Mouse (Mus musculus) heart, embryonic 16.5 days (tissue): ENCODE measurements around the gene Icam5. TPM values are rescaled to one million over a fixed set of nuclear protein-coding genes. Genes with fewer than 3 reads are reported as not detected.

Experiments
- ATAC-seq: fragments of 200-750 bp; cut with Nextera tagmentation; replicated peaks from 2 replicates; pipeline ENCODE4 v1.8.0; 2017; ENCODE audit warnings: moderate number of reproducible peaks; ENCODE audit not compliant: insufficient read depth, low FRiP score; ENCODE audit errors: extremely low read depth
- H3K27ac ChIP-seq: fragments of 300-500 bp; sonication (generic); 2 replicates; pipeline ENCODE4 v1.5.1; 2014; ENCODE audit warnings: mild to moderate bottlenecking, low read length, control low read depth, moderate library complexity
- H3K27me3 ChIP-seq: fragments of 300-500 bp; sonication (generic); 2 replicates; pipeline ENCODE4 v1.6.1; 2014; ENCODE audit warnings: low read length, mixed read lengths; ENCODE audit not compliant: control insufficient read depth, insufficient read depth
- H3K36me3 ChIP-seq: fragments of 300-500 bp; sonication (generic); 2 replicates; pipeline ENCODE4 v1.6.1; 2014; ENCODE audit not compliant: control insufficient read depth, insufficient read depth
- H3K4me1 ChIP-seq: fragments of 300-500 bp; sonication (generic); 2 replicates; pipeline ENCODE4 v1.6.1; 2014; ENCODE audit warnings: low read length, mixed read lengths; ENCODE audit not compliant: control insufficient read depth, insufficient read depth
- H3K4me2 ChIP-seq: fragments of 300-500 bp; sonication (generic); 2 replicates; pipeline ENCODE4 v1.6.1; 2014; ENCODE audit warnings: low read depth, mild to moderate bottlenecking, control low read depth, low read length
- H3K4me3 ChIP-seq: fragments of 300-500 bp; sonication (generic); 2 replicates; pipeline ENCODE4 v1.5.1; 2014; ENCODE audit warnings: mild to moderate bottlenecking, control low read depth, low read length
- H3K9ac ChIP-seq: fragments of 300-500 bp; sonication (generic); 2 replicates; pipeline ENCODE4 v1.6.1; 2014; ENCODE audit warnings: low read length, control low read depth
- H3K9me3 ChIP-seq: fragments of 300-500 bp; sonication (generic); replicated peaks from 2 replicates; pipeline ENCODE4 v1.6.1; 2016; ENCODE audit warnings: low read length; ENCODE audit not compliant: control insufficient read depth
- WGBS: fragments of 180-500 bp; shearing (Covaris S2); extraction: QIAGEN DNeasy Blood & Tissue Kit; methylation state at CpG from one replicate; pipeline ENCODE4 v1.1.7; 2014; 5-methylcytosine and 5-hydroxymethylcytosine counted together
- polyA plus RNA-seq: library from polyadenylated mRNA; unstranded; fragments of >200 nt; fragmentation: Nextera tagmentation; extraction: Ambion mirVana; gene quantifications from 2 replicates; pipeline ENCODE4 v1.2.1, GENCODE M21; 2015

Gene Icam5
- polyA plus RNA-seq, 1 experiment from 2014 or later, result 0.08 TPM

GRCm38 (mm10) chr9:21030055-21030600, 1.7 kb upstream of the Icam5 start:
- Histone ChIP-seq H3K27ac (no peak overlapping the region), H3K4me2 (peak overlapping the region; percentile 95), H3K27me3 (peaks cover 33% of the 10 kb centered on the region), H3K4me1 (peaks cover 42% of the 10 kb centered on the region), H3K4me3 (peak overlapping the region; percentile 62), H3K9ac (peak overlapping the region; percentile 67; the same call in 1 of the 2 replicates), H3K9me3 (no peaks in the 10 kb centered on the region), H3K36me3 (no peaks in the 10 kb centered on the region)
- no peak for ATAC-seq
- WGBS, result 20% methylated on average over 22 of the region's 22 CpGs

GRCm38 (mm10) chr9:21030781-21031250, 1.1 kb upstream of the Icam5 start:
- peaks cover 40% of the 10 kb centered on the region for H3K27me3 ChIP-seq
- WGBS, result 0% methylated on average over 13 of the region's 13 CpGs

GRCm38 (mm10) chr9:21031251-21031895, 500 bp upstream of the Icam5 start:
- Histone ChIP-seq H3K36me3 (no peaks in the 10 kb centered on the region), H3K4me1 (peaks cover 42% of the 10 kb centered on the region), H3K4me3 (peak overlapping the region; percentile 62), H3K27ac (0 out of 2 replicates have a peak overlapping the region, but pooled peaks have one; percentile 43), H3K4me2 (peak overlapping the region; percentile 95), H3K27me3 (peaks cover 45% of the 10 kb centered on the region), H3K9ac (peak overlapping the region; percentile 53), H3K9me3 (no peaks in the 10 kb centered on the region)
- peak; percentile 33; the same call in 1 of the 2 replicates for ATAC-seq
- WGBS, result under 1% methylated on average over 36 of the region's 36 CpGs

More at GRCm38 (mm10) chr9:21030781-21031250, 1.1 kb upstream of the Icam5 start:
- ATAC-seq, result peak; percentile 59
- Histone ChIP-seq H3K9me3 (no peaks in the 10 kb centered on the region), H3K4me3 (peak overlapping the region; percentile 62), H3K27ac (0 out of 2 replicates have a peak overlapping the region, but pooled peaks have one; percentile 43), H3K9ac (peak overlapping the region; percentile 53), H3K4me2 (peak overlapping the region; percentile 95), H3K36me3 (no peaks in the 10 kb centered on the region), H3K4me1 (peaks cover 42% of the 10 kb centered on the region)

GRCm38 (mm10) chr9:21032491-21032890, 618 bp downstream of the Icam5 start:
- Histone ChIP-seq H3K9ac (no peak overlapping the region; the same call in 1 of the 2 replicates), H3K4me2 (peak overlapping the region; percentile 95), H3K27me3 (peaks cover 55% of the 10 kb centered on the region), H3K4me3 (peak overlapping the region; percentile 62), H3K4me1 (peaks cover 50% of the 10 kb centered on the region), H3K36me3 (no peaks in the 10 kb centered on the region), H3K27ac (no peak overlapping the region), H3K9me3 (no peaks in the 10 kb centered on the region)
- 3% methylated on average over 7 of the region's 7 CpGs for WGBS
- no peak for ATAC-seq

GRCm38 (mm10) chr9:21033136-21033535, 1.3 kb downstream of the Icam5 start:
- H3K9ac ChIP-seq, result peak overlapping the region; percentile 62
- 0 out of 2 replicates have a peak, but pooled peaks have one; percentile 28 for ATAC-seq

GRCm38 (mm10) chr9:21034481-21035085, 2.7 kb downstream of the Icam5 start:
- 0 out of 2 replicates have a peak overlapping the region, but pooled peaks have one; percentile 6 for H3K4me3 ChIP-seq
- no peaks in the 10 kb centered on the region for H3K9me3 ChIP-seq
- no peak overlapping the region for H3K9ac ChIP-seq
- no peaks in the 10 kb centered on the region for H3K36me3 ChIP-seq
- H3K27me3 ChIP-seq, result peaks cover 65% of the 10 kb centered on the region
- no peak for ATAC-seq
- H3K27ac ChIP-seq, result no peak overlapping the region
- H3K4me1 ChIP-seq, result peaks cover 48% of the 10 kb centered on the region
- H3K4me2 ChIP-seq, result no peak overlapping the region
- WGBS, result 4% methylated on average over 17 of the region's 17 CpGs

More at GRCm38 (mm10) chr9:21033136-21033535, 1.3 kb downstream of the Icam5 start:
- Histone ChIP-seq H3K36me3 (no peaks in the 10 kb centered on the region), H3K27ac (no peak overlapping the region), H3K9me3 (no peaks in the 10 kb centered on the region), H3K4me2 (peak overlapping the region; percentile 95), H3K4me1 (peaks cover 55% of the 10 kb centered on the region), H3K4me3 (peak overlapping the region; percentile 60), H3K27me3 (peaks cover 61% of the 10 kb centered on the region)
- under 1% methylated on average over 34 of the region's 34 CpGs for WGBS

GRCm38 (mm10) chr9:21035586-21035985, 3.7 kb downstream of the Icam5 start:
- H3K4me2 ChIP-seq, result no peak overlapping the region
- H3K27ac ChIP-seq, result no peak overlapping the region
- H3K9me3 ChIP-seq, result no peaks in the 10 kb centered on the region
- H3K9ac ChIP-seq, result no peak overlapping the region
- no peak overlapping the region for H3K4me3 ChIP-seq
- ATAC-seq, result no peak
- peaks cover 39% of the 10 kb centered on the region for H3K4me1 ChIP-seq
- H3K27me3 ChIP-seq, result peaks cover 65% of the 10 kb centered on the region
- WGBS, result 34% methylated on average over 9 of the region's 9 CpGs
- H3K36me3 ChIP-seq, result no peaks in the 10 kb centered on the region

- no peaks in the 10 kb centered on the region for H3K36me3 ChIP-seq
- no peak for ATAC-seq
- H3K9ac ChIP-seq, result no peak overlapping the region
- H3K4me1 ChIP-seq, result peaks cover 33% of the 10 kb centered on the region
- peaks cover 65% of the 10 kb centered on the region for H3K27me3 ChIP-seq
- peak overlapping the region; percentile 6; the same call in 1 of the 2 replicates for H3K4me3 ChIP-seq
- H3K4me2 ChIP-seq, result peak overlapping the region; percentile 71; the same call in 1 of the 2 replicates
- no peak overlapping the region for H3K27ac ChIP-seq
- WGBS, result 12% methylated on average over 20 of the region's 20 CpGs
- H3K9me3 ChIP-seq, result no peaks in the 10 kb centered on the region
These were observed 4.3 kb downstream of the Icam5 start for GRCm38 (mm10) chr9:21036161-21036560.
